Mouse (Mus musculus): ENCODE results near the gene Ctdnep1.

GRCm38 (mm10) chr11:70005521-70005920, 24.6 kb downstream of the Ctdnep1 start:
- peak; percentile 66 for TF ChIP-seq CTCF (IDR thresholded peaks at IDR 0.05; ENCODE audit: low read depth)
- no peak for TF ChIP-seq EP300 (IDR thresholded peaks at IDR 0.05; ENCODE audit: low read depth)

All from liver, postnatal 0 days (tissue).